Mouse (Mus musculus): ENCODE results near the gene Thrb.

DNA sequence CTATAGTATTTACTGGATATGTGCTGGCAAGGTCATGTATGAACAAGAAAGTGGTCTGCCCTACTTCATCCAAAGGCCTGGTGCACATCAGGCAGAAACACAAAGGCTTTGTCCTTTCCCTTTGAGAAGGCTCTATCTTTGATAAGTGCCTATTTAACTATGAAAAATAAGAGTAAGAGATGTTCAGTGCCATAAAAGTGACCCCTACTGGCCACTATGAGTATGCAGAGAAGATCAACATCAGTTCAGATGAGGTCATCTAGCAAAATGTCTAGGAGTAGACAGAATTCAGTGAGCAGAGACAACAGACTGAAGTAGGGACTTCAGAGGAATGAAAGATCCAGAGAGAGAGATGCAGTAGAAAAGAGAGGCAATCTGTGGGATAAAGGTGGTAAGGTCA is 362.3 kb downstream of the Thrb start:
- peak; percentile 45 for TF ChIP-seq CTCF (IDR thresholded peaks at IDR 0.05; ENCODE audit: low read depth)
- no peak for TF ChIP-seq EP300 (IDR thresholded peaks at IDR 0.05; ENCODE audit: low read depth)

Data from liver, postnatal 0 days (tissue).